Mouse (Mus musculus) heart, postnatal 25 days (tissue): Measurements from ENCODE around the gene Evpl. TPM values are rescaled to one million over a fixed set of nuclear protein-coding genes. Genes with fewer than 3 reads are reported as not detected.

Experiments
- DNase-seq: peaks from one replicate; pipeline ENCODE4 v3.0.0; 2022; ENCODE audit warnings: low spot score
- intact Hi-C: fragments of 180-260 bp; cut with DNase I; formaldehyde crosslinking; loops from one replicate; pipeline ENCODE4 v1.15.1; 2025
- total RNA-seq, 2 experiments: library from RNA; stranded (reverse); gene quantifications; 2 replicates each; pipeline ENCODE4 v1.2.3; 2021

Evpl gene
- total RNA-seq, 2 experiments from 2014 or later, result 0.75 to 0.98 TPM

GRCm38 (mm10) chr11:116218263-116218662, 19.6 kb downstream of the Evpl start:
- intact Hi-C loops, result loop anchor here (2.0 kb wide), 2 partner anchors 51 to 79 kb away; partner anchors contain the start of gene Mrpl38

DNA sequence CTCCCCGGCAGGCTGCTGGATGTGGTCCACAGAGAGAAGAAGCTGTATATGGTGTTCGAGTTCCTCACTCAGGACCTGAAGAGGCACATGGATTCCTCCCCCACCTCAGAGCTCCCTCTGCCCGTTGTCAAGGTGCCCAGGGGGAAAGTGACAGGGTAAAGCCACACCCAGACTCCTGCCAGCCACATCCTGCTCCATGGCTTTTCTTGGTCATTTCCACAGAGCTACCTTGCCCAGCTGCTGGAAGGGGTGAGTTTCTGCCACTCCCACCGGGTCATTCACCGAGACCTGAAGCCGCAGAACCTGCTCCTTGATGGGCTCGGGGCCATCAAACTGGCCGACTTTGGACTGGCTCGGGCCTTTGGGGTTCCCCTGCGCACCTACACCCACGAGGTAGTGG, 21.3 kb downstream of the Evpl start:
- intact Hi-C loops, result loop anchor here (2.0 kb wide), 1 partner anchor 16 kb away; no protein-coding TSS in a partner anchor
- DNase-seq, result no peak

More at GRCm38 (mm10) chr11:116218263-116218662, 19.6 kb downstream of the Evpl start:
- no peak for DNase-seq

- intact Hi-C loops, result loop anchor here (2.0 kb wide), 1 partner anchor 15 kb away; no protein-coding TSS in a partner anchor
- DNase-seq, result no peak
Observed at GRCm38 (mm10) chr11:116215991-116216390, 21.9 kb downstream of the Evpl start.

GRCm38 (mm10) chr11:116215181-116215580, 22.7 kb downstream of the Evpl start:
- intact Hi-C loops, result no loop called here
- no peak for DNase-seq

GRCm38 (mm10) chr11:116213877-116214510, 23.9 kb downstream of the Evpl start:
- intact Hi-C loops, result no loop called here
- no peak for DNase-seq

GRCm38 (mm10) chr11:116212847-116213246, 25.0 kb downstream of the Evpl start:
- intact Hi-C loops, result no loop called here
- no peak for DNase-seq

DNA sequence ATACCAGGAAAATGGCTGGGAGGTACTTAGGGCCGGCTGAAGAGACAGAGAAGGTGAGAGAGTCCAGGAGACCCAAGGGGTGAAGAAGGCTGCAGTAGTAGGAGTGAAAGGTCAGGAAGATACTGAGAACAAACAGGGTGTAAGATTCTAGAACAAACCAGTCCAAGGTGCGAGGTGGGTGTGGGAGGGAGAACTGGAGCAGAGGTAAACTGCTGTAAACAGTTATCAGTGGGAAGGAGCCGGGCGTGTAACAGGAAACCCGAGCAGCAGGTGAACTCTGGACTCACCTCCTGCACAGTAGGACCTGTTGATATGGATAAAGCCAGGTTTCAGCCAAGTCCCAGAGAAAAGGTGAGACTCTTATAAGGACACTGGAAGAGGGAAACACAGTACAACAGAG, 27.2 kb downstream of the Evpl start:
- intact Hi-C loops, result no loop called here
- DNase-seq, result no peak

GRCm38 (mm10) chr11:116209257-116209656, 28.6 kb downstream of the Evpl start:
- no peak for DNase-seq
- intact Hi-C loops, result no loop called here

DNA sequence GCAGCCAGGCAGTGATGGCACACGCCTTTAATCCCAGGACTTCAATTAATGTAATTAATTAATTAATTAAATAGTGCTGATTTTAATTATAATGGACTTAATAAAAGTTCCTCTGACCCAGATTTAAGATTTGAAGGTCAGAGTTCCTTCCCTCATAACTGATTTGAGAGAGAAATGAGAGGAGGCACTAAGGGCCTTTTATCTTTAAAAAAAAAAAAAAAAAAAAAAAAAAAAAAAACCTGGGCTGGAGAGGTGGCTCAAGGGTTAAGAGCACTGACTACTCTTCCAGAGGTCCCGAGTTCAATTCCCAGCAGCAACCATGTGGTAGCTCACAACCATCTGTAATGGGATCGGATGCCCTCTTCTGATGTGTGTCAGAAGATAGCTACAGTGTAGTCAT, 29.2 kb downstream of the Evpl start:
- intact Hi-C loops, result no loop called here
- DNase-seq, result no peak

GRCm38 (mm10) chr11:116206678-116207077, 31.2 kb downstream of the Evpl start:
- intact Hi-C loops, result no loop called here
- DNase-seq, result no peak

DNA sequence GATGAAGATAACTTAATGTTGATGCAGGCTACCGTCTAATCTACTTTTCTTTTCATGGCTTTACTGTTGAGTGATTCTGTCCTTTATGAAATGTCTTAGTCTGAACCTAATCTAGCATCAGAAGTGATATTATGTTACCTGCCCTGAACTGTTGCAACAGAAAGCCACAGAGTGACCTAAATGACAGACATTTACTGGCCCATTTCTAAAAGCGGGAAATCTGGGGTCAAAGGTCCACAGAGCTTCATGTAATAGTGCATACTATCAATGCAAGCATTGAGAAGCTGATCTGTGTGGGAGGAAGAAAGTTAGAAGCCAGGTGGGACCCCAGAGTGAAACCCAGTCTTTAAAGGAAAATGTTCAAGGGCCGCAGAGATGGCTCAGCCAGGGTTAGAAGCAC, 34.7 kb downstream of the Evpl start:
- intact Hi-C loops, result no loop called here
- DNase-seq, result no peak

GRCm38 (mm10) chr11:116201151-116201550, 36.7 kb downstream of the Evpl start:
- no peak for DNase-seq
- intact Hi-C loops, result loop anchor here (2.0 kb wide), 1 partner anchor 16 kb away; no protein-coding TSS in a partner anchor

DNA sequence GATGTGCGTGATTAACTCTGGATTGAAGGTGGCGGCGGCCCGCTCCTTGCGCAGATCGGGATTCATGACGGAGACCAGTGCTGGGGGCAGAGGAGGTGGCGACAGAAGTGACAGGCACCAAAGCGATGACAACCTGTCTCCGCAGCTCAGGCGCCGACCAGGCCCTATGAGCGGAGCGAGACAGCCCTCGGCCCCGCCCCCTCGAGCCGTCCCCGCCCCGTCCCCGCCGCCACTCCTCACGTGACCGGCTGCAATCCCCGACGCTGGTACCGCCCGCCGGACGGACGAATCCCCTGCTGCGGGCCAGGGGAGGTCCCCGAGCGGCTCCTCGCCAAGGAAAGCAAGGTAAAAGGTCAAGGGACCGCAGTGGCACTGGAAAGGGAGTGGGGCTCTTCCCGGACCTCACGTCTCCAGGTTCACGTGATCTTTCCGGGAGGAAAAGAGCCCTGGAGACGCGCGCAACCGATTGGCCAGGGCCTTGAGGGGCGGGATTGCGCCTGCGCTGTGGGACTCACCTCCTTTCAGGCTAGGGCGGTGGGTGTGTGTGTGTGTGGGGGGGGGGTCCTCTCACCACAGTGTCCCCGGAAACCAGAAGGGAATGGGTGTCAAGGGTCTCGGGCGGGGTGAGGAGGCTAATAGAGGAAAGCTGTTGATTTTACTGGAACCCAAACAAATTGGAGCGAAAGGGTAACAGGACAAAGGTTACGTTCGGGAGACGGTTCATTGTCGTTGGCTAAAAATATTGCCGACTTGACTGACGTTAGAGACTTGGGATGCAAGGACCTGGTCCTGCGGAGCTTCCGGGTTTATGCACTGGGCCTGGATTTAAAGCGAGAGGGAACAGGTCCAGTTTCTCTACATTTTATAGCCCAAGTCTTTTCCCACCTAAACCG, 39.0 kb downstream of the Evpl start, which contains the start of the genes Ten1 and Acox1:
Gene Ten1, plus strand, starts transcription at position 217 of the 893 bp plus-strand sequence.
Gene Acox1, minus strand, starts transcription at position 407 of the 893 bp plus-strand sequence.
- intact Hi-C loops, result no loop called here
- DNase-seq, result peak; percentile 97

- intact Hi-C loops, result no loop called here
Observed at GRCm38 (mm10) chr11:116198132-116198531, 39.7 kb downstream of the Evpl start.

DNA sequence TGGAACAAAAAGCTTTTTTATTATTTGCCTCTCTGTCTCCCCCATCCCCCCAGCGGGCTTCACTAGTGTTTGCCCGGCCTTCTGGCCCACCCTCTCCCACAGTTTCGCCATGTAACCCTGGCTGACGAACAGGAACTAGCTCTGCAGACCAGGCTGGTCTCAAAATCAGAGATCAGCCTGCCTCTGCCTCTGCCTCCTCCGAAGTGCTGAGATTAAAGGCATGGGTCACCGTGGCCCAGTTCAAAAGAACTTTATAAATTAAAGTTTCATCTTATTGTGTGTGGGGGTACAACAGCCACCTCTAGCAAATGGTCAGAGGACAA, 40.3 kb downstream of the Evpl start:
- intact Hi-C loops, result no loop called here
- no peak for DNase-seq

More at GRCm38 (mm10) chr11:116198132-116198531, 39.7 kb downstream of the Evpl start:
- no peak for DNase-seq

- DNase-seq, result no peak
Observed at GRCm38 (mm10) chr11:116196866-116197583, 40.9 kb downstream of the Evpl start.

GRCm38 (mm10) chr11:116196336-116196735, 41.5 kb downstream of the Evpl start:
- no peak for DNase-seq
- intact Hi-C loops, result no loop called here

More at GRCm38 (mm10) chr11:116196866-116197583, 40.9 kb downstream of the Evpl start:
- intact Hi-C loops, result no loop called here

DNA sequence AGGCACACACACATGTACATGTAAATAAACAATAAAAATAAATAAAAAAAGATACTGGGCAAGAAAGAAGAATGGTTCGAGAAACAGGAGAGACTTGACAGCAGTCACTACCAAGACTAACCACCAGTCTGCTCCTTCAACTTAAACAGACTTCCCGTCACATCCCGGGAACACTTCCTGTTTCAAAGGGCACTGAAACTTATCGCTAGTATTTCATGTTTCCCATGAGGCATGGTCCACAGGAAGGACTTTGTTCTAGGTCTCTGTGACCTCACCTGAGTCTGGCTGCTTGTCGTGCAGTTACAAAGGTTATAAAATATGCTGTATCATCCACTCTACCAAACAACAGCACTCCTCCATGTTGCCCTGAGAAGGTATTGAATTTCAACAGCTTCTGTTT, 42.6 kb downstream of the Evpl start:
- intact Hi-C loops, result no loop called here
- DNase-seq, result no peak

GRCm38 (mm10) chr11:116194619-116195018, 43.3 kb downstream of the Evpl start:
- DNase-seq, result no peak
- intact Hi-C loops, result no loop called here

- DNase-seq, result no peak
- intact Hi-C loops, result no loop called here
Observed at GRCm38 (mm10) chr11:116187226-116187930, 50.5 kb downstream of the Evpl start.
